Mouse (Mus musculus): ENCODE measurements around the gene B3gntl1. TPM values are rescaled to one million over a fixed set of nuclear protein-coding genes. Genes with fewer than 3 reads are reported as not detected.

Gene B3gntl1
- 0.64 TPM for polyA plus RNA-seq (2014; fragmentation: Illumina TruSeq; extraction: RNeasy Lipid Tissue Mini Kit (QIAGEN cat#74804); ENCODE audit: low read depth, low replicate concordance)

DNA sequence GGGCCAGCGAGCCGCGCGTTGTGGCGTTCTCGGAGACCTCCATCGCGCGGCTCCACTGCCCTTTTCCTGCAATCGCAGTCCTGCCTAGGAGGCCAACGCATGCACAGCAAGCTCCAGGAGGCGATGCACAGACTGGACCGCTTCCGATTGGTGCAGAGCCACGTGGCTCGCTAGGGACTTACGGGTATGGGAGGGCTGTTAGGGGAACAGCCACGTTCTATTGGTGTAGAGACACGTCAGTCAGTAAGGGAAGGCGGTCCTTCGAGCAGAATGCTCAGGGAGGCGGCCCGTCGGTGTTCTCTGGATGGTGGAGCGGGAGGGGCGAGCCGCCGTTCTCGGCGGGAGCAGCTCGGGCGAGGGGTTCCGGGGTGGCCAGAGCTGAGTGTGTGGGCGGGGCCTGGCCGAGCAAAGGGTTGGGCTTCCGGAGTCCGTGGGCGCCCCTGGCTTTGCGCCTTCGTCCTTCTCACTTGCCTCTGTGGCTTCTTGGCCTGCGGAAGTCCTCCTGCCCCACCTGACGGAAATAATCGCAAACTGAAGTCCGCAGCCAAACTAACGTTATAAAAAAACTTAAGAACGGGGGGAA, at the start of gene B3gntl1:
Gene B3gntl1 (minus strand): TSS at position 164 of the 583 bp plus-strand sequence.

DNA sequence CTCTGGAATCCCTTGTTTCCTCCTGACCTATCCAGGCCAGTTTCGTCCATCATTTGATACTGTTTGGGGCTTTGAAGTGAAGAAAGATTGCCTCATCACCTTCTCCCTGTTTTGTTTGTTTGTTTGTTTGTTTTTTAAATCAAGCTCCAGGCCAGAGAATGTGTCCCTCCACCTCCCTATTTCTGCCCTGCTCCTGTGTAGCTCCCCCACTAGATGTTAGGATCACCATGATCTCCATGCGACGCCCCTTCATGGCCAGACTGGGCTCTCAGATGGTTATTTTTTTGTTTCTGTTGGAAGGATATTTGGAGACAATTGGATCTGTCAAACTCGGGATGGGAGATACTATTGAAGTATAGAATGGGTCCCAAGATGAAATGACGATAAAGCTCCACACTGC, 28.3 kb upstream of the B3gntl1 start, which contains the start of gene Metrnl:
Gene Metrnl (plus strand): TSS at position 301 of the 400 bp plus-strand sequence.

Other genes with a start within 250 kb of the B3gntl1 start
- gene Fn3k, start 238.2 kb downstream of the B3gntl1 start, polyA plus RNA-seq (2014; fragmentation: Illumina TruSeq; extraction: RNeasy Lipid Tissue Mini Kit (QIAGEN cat#74804); ENCODE audit: low read depth, low replicate concordance): 3.8 TPM
- 13.7 TPM for gene Tbcd, start 221.2 kb downstream of the B3gntl1 start, polyA plus RNA-seq (2014; fragmentation: Illumina TruSeq; extraction: RNeasy Lipid Tissue Mini Kit (QIAGEN cat#74804); ENCODE audit: low read depth, low replicate concordance)
- 3.9 TPM for gene Zfp750, start 153.8 kb downstream of the B3gntl1 start, polyA plus RNA-seq (2014; fragmentation: Illumina TruSeq; extraction: RNeasy Lipid Tissue Mini Kit (QIAGEN cat#74804); ENCODE audit: low read depth, low replicate concordance)
- gene Metrnl, start 28.4 kb upstream of the B3gntl1 start, polyA plus RNA-seq (2014; fragmentation: Illumina TruSeq; extraction: RNeasy Lipid Tissue Mini Kit (QIAGEN cat#74804); ENCODE audit: low read depth, low replicate concordance): 0.50 TPM
- gene Ptchd3, start 157.1 kb upstream of the B3gntl1 start, polyA plus RNA-seq (2014; fragmentation: Illumina TruSeq; extraction: RNeasy Lipid Tissue Mini Kit (QIAGEN cat#74804); ENCODE audit: low read depth, low replicate concordance): not detected

Data from liver, adult 10 weeks (tissue).